Mouse (Mus musculus) MEL (cell line): ENCODE measurements around the gene Rcbtb2. TPM values are rescaled to one million over a fixed set of nuclear protein-coding genes. Genes with fewer than 3 reads are reported as not detected.
A peak's percentile ranks its signal among the peaks of the same experiment; 100 is the strongest.
"Not testable (repeated sequence)": the region's sequence is repeated elsewhere in the genome, so short reads cannot be mapped to it uniquely, and the experiment has no call there.

ENCODE experiments used
- DNase-seq: peaks from one replicate; pipeline ENCODE4 v3.0.0; 2011; ENCODE audit warnings: low read depth, low spot score
- H3K27ac ChIP-seq: 2 replicates; pipeline ENCODE4 v1.5.1; 2012; ENCODE audit warnings: low read depth, mild to moderate bottlenecking, control low read depth, low read length, moderate library complexity; ENCODE audit not compliant: control insufficient read depth
- H3K27me3 ChIP-seq, 2 experiments: fragments of 150-350 bp in 1 of 2; sonication (generic) in 1 of 2; 2 replicates each; pipeline ENCODE4 v1.6.1; 2012; ENCODE audit warnings: low read length in 2 of 2, mild to moderate bottlenecking in 2 of 2, improper control_type of control experiment in 1 of 2, moderate library complexity in 1 of 2; ENCODE audit not compliant: insufficient read depth in 2 of 2, control insufficient read depth in 1 of 2
- H3K36me3 ChIP-seq, 2 experiments: 2 replicates each; pipeline ENCODE4 v1.6.1; 2012 to 2014; ENCODE audit warnings: low read length in 2 of 2, improper control_type of control experiment in 1 of 2, inconsistent platforms in 1 of 2, mild to moderate bottlenecking in 1 of 2; ENCODE audit not compliant: insufficient read depth in 2 of 2, control insufficient read depth in 1 of 2
- H3K4me1 ChIP-seq, 2 experiments: fragments of 150-350 bp in 1 of 2; sonication (generic) in 1 of 2; 2 replicates each; pipeline ENCODE4 v1.6.1; 2012; ENCODE audit warnings: low read length in 2 of 2, improper control_type of control experiment in 1 of 2, mild to moderate bottlenecking in 1 of 2; ENCODE audit not compliant: insufficient read depth in 2 of 2, control insufficient read depth in 1 of 2
- H3K4me3 ChIP-seq, 2 experiments: fragments of 150-350 bp in 1 of 2; sonication (generic) in 1 of 2; 2 replicates each; pipeline ENCODE4 v1.5.1; 2012; ENCODE audit warnings: low read depth in 2 of 2, low read length in 2 of 2, mild to moderate bottlenecking in 2 of 2, moderate library complexity in 2 of 2, control low read depth in 1 of 2, improper control_type of control experiment in 1 of 2; ENCODE audit not compliant: control insufficient read depth in 1 of 2, insufficient read depth in 1 of 2
- H3K79me2 ChIP-seq: 2 replicates; pipeline ENCODE4 v1.6.1; 2012; ENCODE audit warnings: mild to moderate bottlenecking, low read length, moderate library complexity; ENCODE audit not compliant: control insufficient read depth, poor library complexity, insufficient read depth
- H3K9ac ChIP-seq: 2 replicates; pipeline ENCODE4 v1.6.1; 2012; ENCODE audit warnings: low read depth, mild to moderate bottlenecking, control low read depth, low read length, moderate library complexity; ENCODE audit not compliant: control insufficient read depth, poor library complexity, severe bottlenecking
- H3K9me3 ChIP-seq: fragments of 150-350 bp; sonication (generic); replicated peaks from 2 replicates; pipeline ENCODE4 v1.6.1; 2012; ENCODE audit warnings: mild to moderate bottlenecking, low read length, improper control_type of control experiment, moderate library complexity; ENCODE audit not compliant: insufficient read depth
- CTCF ChIP-seq, 3 experiments: IDR thresholded peaks in 2 of 3; conservative IDR thresholded peaks in 1 of 3; 2 replicates each; pipeline ENCODE4 v1.5.1; 2011 to 2012; ENCODE audit warnings: low read length in 3 of 3, low read depth in 2 of 3, mild to moderate bottlenecking in 2 of 3, improper control_type of control experiment in 1 of 3, inconsistent platforms in 1 of 3, mixed read lengths in 1 of 3, moderate library complexity in 1 of 3; ENCODE audit not compliant: control insufficient read depth in 1 of 3, insufficient read depth in 1 of 3, poor library complexity in 1 of 3, severe bottlenecking in 1 of 3
- E2F4 ChIP-seq: IDR thresholded peaks from 2 replicates; pipeline ENCODE4 v1.6.1; 2011; ENCODE audit warnings: low read depth, low read length, improper control_type of control experiment, borderline replicate concordance
- EP300 ChIP-seq, 2 experiments: IDR thresholded peaks; 2 replicates each; pipeline ENCODE4 v1.6.1; 2011; ENCODE audit warnings: improper control_type of control experiment in 2 of 2, low read length in 2 of 2, low read depth in 1 of 2, mild to moderate bottlenecking in 1 of 2
- ETS1 ChIP-seq: IDR thresholded peaks from 2 replicates; pipeline ENCODE4 v1.6.1; 2012; ENCODE audit warnings: low read depth, mild to moderate bottlenecking, inconsistent platforms, low read length, improper control_type of control experiment, moderate library complexity
- GATA1 ChIP-seq: IDR thresholded peaks from 2 replicates; pipeline ENCODE4 v1.6.1; 2011; ENCODE audit warnings: low read depth, low read length, improper control_type of control experiment
- HCFC1 ChIP-seq: IDR thresholded peaks from 2 replicates; pipeline ENCODE4 v1.6.1; 2012; ENCODE audit warnings: low read depth, mild to moderate bottlenecking, inconsistent platforms, low read length, improper control_type of control experiment, moderate library complexity
- KAT2A ChIP-seq: conservative IDR thresholded peaks from 2 replicates; pipeline ENCODE4 v1.6.1; 2012; ENCODE audit warnings: low read depth, low read length, improper control_type of control experiment, inconsistent platforms
- MAX ChIP-seq: IDR thresholded peaks from 2 replicates; pipeline ENCODE4 v1.6.1; 2011; ENCODE audit warnings: low read length, improper control_type of control experiment
- MEF2A ChIP-seq: IDR thresholded peaks from 2 replicates; pipeline ENCODE4 v1.6.1; 2014; ENCODE audit warnings: low read depth, mild to moderate bottlenecking, inconsistent platforms, low read length, improper control_type of control experiment; ENCODE audit not compliant: poor library complexity, insufficient replicate concordance, severe bottlenecking; ENCODE audit errors: extremely low read depth
- MYB ChIP-seq: IDR thresholded peaks from 2 replicates; pipeline ENCODE4 v1.6.1; 2011; ENCODE audit warnings: mild to moderate bottlenecking, low read depth, low read length, improper control_type of control experiment
- NELFE ChIP-seq: IDR thresholded peaks from 2 replicates; pipeline ENCODE4 v1.6.1; 2011; ENCODE audit warnings: low read depth, low read length, improper control_type of control experiment
- NRF1 ChIP-seq: IDR thresholded peaks from 2 replicates; pipeline ENCODE4 v1.6.1; 2014; ENCODE audit warnings: low read depth, mild to moderate bottlenecking, inconsistent platforms, low read length, improper control_type of control experiment, moderate library complexity; ENCODE audit not compliant: poor library complexity, insufficient read depth, severe bottlenecking
- POLR2AphosphoS2 ChIP-seq: IDR thresholded peaks from 2 replicates; pipeline ENCODE4 v1.6.1; 2011; ENCODE audit warnings: low read length, improper control_type of control experiment
- SIN3A ChIP-seq: IDR thresholded peaks from 2 replicates; pipeline ENCODE4 v1.6.1; 2012; ENCODE audit warnings: low read length, improper control_type of control experiment, inconsistent platforms
- SMC3 ChIP-seq: IDR thresholded peaks from 2 replicates; pipeline ENCODE4 v1.6.1; 2011; ENCODE audit warnings: low read depth, low read length, improper control_type of control experiment
- TBP ChIP-seq: IDR thresholded peaks from 2 replicates; pipeline ENCODE4 v1.8.0; 2011; ENCODE audit warnings: low read depth, low read length, improper control_type of control experiment
- TCF12 ChIP-seq: IDR thresholded peaks from 2 replicates; pipeline ENCODE4 v1.6.1; 2014; ENCODE audit warnings: low read depth, mild to moderate bottlenecking, inconsistent platforms, low read length, improper control_type of control experiment, moderate library complexity
- USF2 ChIP-seq, 2 experiments: IDR thresholded peaks; 2 replicates each; pipeline ENCODE4 v1.6.1; 2011 to 2012; ENCODE audit warnings: improper control_type of control experiment in 2 of 2, low read length in 2 of 2, borderline replicate concordance in 1 of 2, inconsistent platforms in 1 of 2, low read depth in 1 of 2, mild to moderate bottlenecking in 1 of 2; ENCODE audit not compliant: insufficient read depth in 1 of 2
- ZMIZ1 ChIP-seq: IDR thresholded peaks from 2 replicates; pipeline ENCODE4 v1.6.1; 2012; ENCODE audit warnings: low read depth, mild to moderate bottlenecking, inconsistent platforms, low read length, improper control_type of control experiment, moderate library complexity
- ZNF384 ChIP-seq: IDR thresholded peaks from 2 replicates; pipeline ENCODE4 v1.6.1; 2012; ENCODE audit warnings: low read depth, mild to moderate bottlenecking, inconsistent platforms, low read length, improper control_type of control experiment
- polyA plus RNA-seq, 2 experiments: library from polyadenylated mRNA; stranded (reverse) in 1 of 2; unstranded in 1 of 2; fragments of >175 nt in 1 of 2; fragments of >200 nt in 1 of 2; gene quantifications; 2 replicates each; pipeline versions ENCODE4 v1.2.1 to v1.2.4; 2012; ENCODE audit warnings: low replicate concordance in 2 of 2, low read depth in 1 of 2; ENCODE audit not compliant: insufficient read length in 2 of 2, insufficient read depth in 1 of 2, missing spikeins in 1 of 2
- total RNA-seq: library from RNA; depleted of rRNA; stranded (reverse); fragments of 300-350 nt; gene quantifications from 2 replicates; pipeline ENCODE4 v1.2.3, GENCODE M21; 2012

Gene Rcbtb2
- total and polyA plus RNA-seq, 3 experiments = 8.6 to 13.8 TPM; not detected in 1

GRCm38 (mm10) chr14:73112186-73112840 is 10.5 kb upstream of the Rcbtb2 start:
- peaks cover 0 to 26% of the 10 kb centered on the region in 2 experiments; a peak in 2 of 4 replicates for H3K36me3 ChIP-seq
- peak in 1 of 2 experiments; percentile 27; a peak in 1 of 4 replicates for TF ChIP-seq EP300 (IDR thresholded peaks at IDR 0.05; ENCODE audit: low read depth in 1 of 2, low read length in 2 of 2)
- no peak for TF ChIP-seq MAX
- TF ChIP-seq GATA1 = peak; percentile 49; the same call in 1 of the 2 replicates
- peak; percentile 56 for TF ChIP-seq TCF12
- TF ChIP-seq SMC3 = no peak
- TF ChIP-seq ETS1 = peak; percentile 34; the same call in 1 of the 2 replicates
- no peak overlapping the region for H3K9ac ChIP-seq
- H3K27me3 ChIP-seq = no peaks in the 10 kb centered on the region
- peak overlapping the region; percentile 60 for H3K27ac ChIP-seq
- H3K4me1 ChIP-seq = peaks cover 12 to 31% of the 10 kb centered on the region in 2 experiments
- no peaks in the 10 kb centered on the region for H3K79me2 ChIP-seq
- H3K9me3 ChIP-seq = no peaks in the 10 kb centered on the region
- H3K4me3 ChIP-seq = peak overlapping the region; percentile 25 to 28; a peak in 3 of 4 replicates
- peak; percentile 66 for DNase-seq

- H3K27ac ChIP-seq, H3K9ac ChIP-seq, H3K9me3 ChIP-seq, H3K4me3 ChIP-seq, H3K79me2 ChIP-seq, DNase-seq, H3K27me3 ChIP-seq: not testable (repeated sequence)
- Histone ChIP-seq H3K36me3 (peaks cover 0 to 19% of the 10 kb centered on the region in 2 experiments; a peak in 2 of 4 replicates), H3K4me1 (peaks cover 10 to 26% of the 10 kb centered on the region in 2 experiments)
Measured at GRCm38 (mm10) chr14:73114952-73115351, 7.9 kb upstream of the Rcbtb2 start.

GRCm38 (mm10) chr14:73116301-73116700 is 6.5 kb upstream of the Rcbtb2 start:
- Histone ChIP-seq H3K4me1 (peaks cover 6 to 15% of the 10 kb centered on the region in 2 experiments), H3K79me2 (no peaks in the 10 kb centered on the region), H3K36me3 (peaks cover 0 to 11% of the 10 kb centered on the region in 2 experiments; a peak in 2 of 4 replicates), H3K27ac (no peak overlapping the region), H3K4me3 (no peak overlapping the region), H3K9ac (no peak overlapping the region), H3K27me3 (no peaks in the 10 kb centered on the region), H3K9me3 (no peaks in the 10 kb centered on the region)
- peak; percentile 38 for DNase-seq
- TF ChIP-seq ZMIZ1 (no peak), SIN3A (no peak), ZNF384 (no peak), USF2 (IDR thresholded peaks at IDR 0.05; ENCODE audit: borderline replicate concordance in 1 of 2, insufficient read depth in 1 of 2, low read depth in 1 of 2, low read length in 2 of 2) (no peak), MEF2A (no peak), MYB (no peak), NRF1 (no peak), HCFC1 (no peak), EP300 (IDR thresholded peaks at IDR 0.05; ENCODE audit: low read depth in 1 of 2, low read length in 2 of 2) (no peak), MAX (no peak), POLR2AphosphoS2 (no peak), NELFE (no peak), TBP (no peak), CTCF (IDR thresholded peaks at IDR 0.05 in 2 of 3, conservative IDR thresholded peaks at IDR 0.05 in 1 of 3; ENCODE audit: control insufficient read depth in 1 of 3, insufficient read depth in 1 of 3, low read depth in 2 of 3, low read length in 3 of 3, poor library complexity in 1 of 3, severe bottlenecking in 1 of 3) (no peak), E2F4 (no peak), KAT2A (no peak)
